Mouse (Mus musculus): Measurements from ENCODE around the gene Chchd4. TPM values are rescaled to one million over a fixed set of nuclear protein-coding genes. Genes with fewer than 3 reads are reported as not detected.

Chchd4 gene
- polyA plus RNA-seq, 1 experiment from 2014 or later, result 21.1 TPM

- no peaks in the 10 kb centered on the region for H3K9me3 ChIP-seq
- peak overlapping the region; percentile 90 for H3K4me2 ChIP-seq
- peak overlapping the region; percentile 58 for H3K4me3 ChIP-seq (replicated peaks)
- peaks cover 5% of the 10 kb centered on the region; the same call in 1 of the 2 replicates for H3K4me1 ChIP-seq (replicated peaks)
- no peaks in the 10 kb centered on the region for H3K36me3 ChIP-seq
- ATAC-seq (ENCODE audit: insufficient number of reproducible peaks, insufficient read depth, low FRiP score, low TSS enrichment, low read depth), result peak; percentile 89
- H3K27ac ChIP-seq, result peak overlapping the region; percentile 24
- 1% methylated on average over 30 of the region's 30 CpGs for WGBS
- H3K27me3 ChIP-seq, result peaks cover 13% of the 10 kb centered on the region; the same call in 1 of the 2 replicates
- H3K9ac ChIP-seq (replicated peaks), result peak overlapping the region; percentile 67
Measured at GRCm38 (mm10) chr6:91440474-91441144, 32.7 kb downstream of the Chchd4 start.

GRCm38 (mm10) chr6:91424151-91424550 is 49.2 kb downstream of the Chchd4 start:
- H3K4me1 ChIP-seq (replicated peaks), result no peaks in the 10 kb centered on the region
- no peak overlapping the region for H3K4me3 ChIP-seq (replicated peaks)
- H3K4me2 ChIP-seq, result no peak overlapping the region
- no peaks in the 10 kb centered on the region for H3K9me3 ChIP-seq
- H3K36me3 ChIP-seq, result no peaks in the 10 kb centered on the region
- H3K27ac ChIP-seq, result no peak overlapping the region
- no peak for ATAC-seq (ENCODE audit: insufficient number of reproducible peaks, insufficient read depth, low FRiP score, low TSS enrichment, low read depth)
- WGBS, result 61% methylated on average over 4 of the region's 4 CpGs
- H3K9ac ChIP-seq (replicated peaks), result no peak overlapping the region
- peaks cover 11% of the 10 kb centered on the region for H3K27me3 ChIP-seq

GRCm38 (mm10) chr6:91421629-91422028 is 51.7 kb downstream of the Chchd4 start:
- no peak overlapping the region for H3K9ac ChIP-seq (replicated peaks)
- H3K4me3 ChIP-seq (replicated peaks), result no peak overlapping the region
- no peak for ATAC-seq (ENCODE audit: insufficient number of reproducible peaks, insufficient read depth, low FRiP score, low TSS enrichment, low read depth)
- no peak overlapping the region for H3K27ac ChIP-seq
- H3K4me2 ChIP-seq, result no peak overlapping the region
- 63% methylated on average over 4 of the region's 4 CpGs for WGBS
- H3K4me1 ChIP-seq (replicated peaks), result no peaks in the 10 kb centered on the region
- no peaks in the 10 kb centered on the region for H3K36me3 ChIP-seq
- H3K9me3 ChIP-seq, result no peaks in the 10 kb centered on the region
- peaks cover 25% of the 10 kb centered on the region for H3K27me3 ChIP-seq

GRCm38 (mm10) chr6:91417291-91417845 is 56.0 kb downstream of the Chchd4 start:
- H3K27ac ChIP-seq, result no peak overlapping the region
- no peak overlapping the region for H3K4me2 ChIP-seq
- no peaks in the 10 kb centered on the region for H3K36me3 ChIP-seq
- 73% methylated on average over 5 of the region's 5 CpGs for WGBS
- ATAC-seq (ENCODE audit: insufficient number of reproducible peaks, insufficient read depth, low FRiP score, low TSS enrichment, low read depth), result no peak
- peaks cover 65% of the 10 kb centered on the region for H3K27me3 ChIP-seq
- no peak overlapping the region for H3K9ac ChIP-seq (replicated peaks)
- H3K4me1 ChIP-seq (replicated peaks), result no peaks in the 10 kb centered on the region
- H3K9me3 ChIP-seq, result no peaks in the 10 kb centered on the region
- no peak overlapping the region for H3K4me3 ChIP-seq (replicated peaks)

- Histone ChIP-seq H3K27ac (no peak overlapping the region), H3K4me1 (replicated peaks) (peaks cover 5% of the 10 kb centered on the region), H3K27me3 (peaks cover 68% of the 10 kb centered on the region), H3K4me3 (replicated peaks) (no peak overlapping the region), H3K9ac (replicated peaks) (no peak overlapping the region), H3K9me3 (no peaks in the 10 kb centered on the region), H3K4me2 (no peak overlapping the region), H3K36me3 (no peaks in the 10 kb centered on the region)
- WGBS, result 77% methylated on average over 4 of the region's 4 CpGs
- ATAC-seq (ENCODE audit: insufficient number of reproducible peaks, insufficient read depth, low FRiP score, low TSS enrichment, low read depth), result no peak
Measured at GRCm38 (mm10) chr6:91416146-91416545, 57.2 kb downstream of the Chchd4 start.

GRCm38 (mm10) chr6:91414890-91415289 is 58.5 kb downstream of the Chchd4 start:
- 3% methylated on average over 4 of the region's 4 CpGs for WGBS
- Histone ChIP-seq H3K36me3 (no peaks in the 10 kb centered on the region), H3K27me3 (peaks cover 80% of the 10 kb centered on the region), H3K9ac (replicated peaks) (no peak overlapping the region), H3K27ac (no peak overlapping the region), H3K4me2 (no peak overlapping the region), H3K4me3 (replicated peaks) (no peak overlapping the region), H3K9me3 (no peaks in the 10 kb centered on the region), H3K4me1 (replicated peaks) (peaks cover 14% of the 10 kb centered on the region)
- ATAC-seq (ENCODE audit: insufficient number of reproducible peaks, insufficient read depth, low FRiP score, low TSS enrichment, low read depth), result no peak

Other genes starting within 250 kb of the Chchd4 start
- gene Wnt7a, start 62.2 kb downstream of the Chchd4 start, polyA plus RNA-seq (2016; fragmentation: Nextera tagmentation; extraction: Ambion mirVana), result 5.1 and 5.7 TPM in 2 replicates
- gene Tmem43, start 157 bp upstream of the Chchd4 start, polyA plus RNA-seq (2016; fragmentation: Nextera tagmentation; extraction: Ambion mirVana), result 54.0 and 58.1 TPM in 2 replicates
- 26.3 and 26.4 TPM in 2 replicates for gene Xpc, start 42.3 kb upstream of the Chchd4 start, polyA plus RNA-seq (2016; fragmentation: Nextera tagmentation; extraction: Ambion mirVana)
- 344 and 347 TPM in 2 replicates for gene Lsm3, start 42.4 kb upstream of the Chchd4 start, polyA plus RNA-seq (2016; fragmentation: Nextera tagmentation; extraction: Ambion mirVana)
- gene Slc6a6, start 210.5 kb upstream of the Chchd4 start, polyA plus RNA-seq (2016; fragmentation: Nextera tagmentation; extraction: Ambion mirVana), result 45.4 and 47.1 TPM in 2 replicates